Mouse (Mus musculus) CH12.LX (cell line): Measurements from ENCODE around the gene Spg11. TPM values are rescaled to one million over a fixed set of nuclear protein-coding genes. Genes with fewer than 3 reads are reported as not detected.

ENCODE experiments used
- DNase-seq: peaks from one replicate; pipeline ENCODE4 v3.0.0-alpha.2; 2013; ENCODE audit errors: extremely low read depth
- H3K27ac ChIP-seq: 2 replicates; pipeline ENCODE4 v1.5.1; 2012; ENCODE audit warnings: low read depth, mild to moderate bottlenecking, control low read depth, moderate library complexity; ENCODE audit not compliant: insufficient read depth
- H3K27me3 ChIP-seq: replicated peaks from 2 replicates; pipeline ENCODE3; 2012; ENCODE audit warnings: inconsistent platforms
- H3K36me3 ChIP-seq, 2 experiments: replicated peaks in 1 of 2; 2 replicates each; pipeline versions ENCODE3 to v1.6.1; 2012; ENCODE audit warnings: inconsistent platforms in 1 of 2, low read length in 1 of 2, mild to moderate bottlenecking in 1 of 2, mixed read lengths in 1 of 2, moderate library complexity in 1 of 2; ENCODE audit not compliant: control insufficient read depth in 1 of 2, insufficient read depth in 1 of 2
- H3K4me1 ChIP-seq, 2 experiments: 2 replicates each; pipeline ENCODE4 v1.6.1; 2012; ENCODE audit warnings: inconsistent platforms in 1 of 2, moderate library complexity in 1 of 2; ENCODE audit not compliant: insufficient read depth in 2 of 2, control insufficient read depth in 1 of 2
- H3K4me2 ChIP-seq: 2 replicates; pipeline ENCODE4 v1.6.1; 2012; ENCODE audit warnings: low read depth, mild to moderate bottlenecking, control low read depth; ENCODE audit not compliant: poor library complexity, insufficient read depth, severe bottlenecking
- H3K4me3 ChIP-seq, 3 experiments: fragments of 150-350 bp in 1 of 3; sonication (generic) in 1 of 3; replicated peaks in 1 of 3; 2 replicates each; pipeline versions ENCODE3 to v1.5.1; 2011 to 2012; ENCODE audit warnings: low read depth in 2 of 3, low read length in 2 of 3, mild to moderate bottlenecking in 2 of 3, moderate library complexity in 2 of 3, control low read depth in 1 of 3, improper control_type of control experiment in 1 of 3, inconsistent platforms in 1 of 3, mixed read lengths in 1 of 3; ENCODE audit not compliant: poor library complexity in 1 of 3
- H3K79me2 ChIP-seq: replicated peaks from 2 replicates; pipeline ENCODE4 v1.6.1; 2012; ENCODE audit warnings: mild to moderate bottlenecking, moderate library complexity; ENCODE audit not compliant: control insufficient read depth, poor library complexity, insufficient read depth, severe bottlenecking; ENCODE audit errors: extremely low read depth
- H3K9ac ChIP-seq: 2 replicates; pipeline ENCODE4 v1.6.1; 2012; ENCODE audit warnings: low read depth, mild to moderate bottlenecking, control low read depth, moderate library complexity; ENCODE audit not compliant: insufficient read depth
- H3K9me3 ChIP-seq: replicated peaks from 2 replicates; pipeline ENCODE3; 2012; ENCODE audit warnings: low read length, inconsistent platforms, mixed read lengths
- CTCF ChIP-seq, 2 experiments: IDR thresholded peaks in 1 of 2; conservative IDR thresholded peaks in 1 of 2; 2 replicates each; pipeline ENCODE4 v1.5.1; 2011 to 2012; ENCODE audit warnings: low read depth in 2 of 2, low read length in 2 of 2, improper control_type of control experiment in 1 of 2, inconsistent platforms in 1 of 2, mild to moderate bottlenecking in 1 of 2, moderate library complexity in 1 of 2
- EP300 ChIP-seq: IDR thresholded peaks from 2 replicates; pipeline ENCODE4 v1.6.1; 2011; ENCODE audit warnings: low read length, improper control_type of control experiment
- ETS1 ChIP-seq: conservative IDR thresholded peaks from 2 replicates; pipeline ENCODE4 v1.6.1; 2012; ENCODE audit warnings: low read depth, mild to moderate bottlenecking, inconsistent platforms, low read length, improper control_type of control experiment, moderate library complexity
- GABPA ChIP-seq: IDR thresholded peaks from 2 replicates; pipeline ENCODE4 v1.6.1; 2012; ENCODE audit warnings: low read depth, low read length, improper control_type of control experiment, inconsistent platforms; ENCODE audit not compliant: insufficient replicate concordance
- HCFC1 ChIP-seq: IDR thresholded peaks from 2 replicates; pipeline ENCODE4 v1.6.1; 2012; ENCODE audit warnings: low read depth, mild to moderate bottlenecking, inconsistent platforms, low read length, improper control_type of control experiment
- IRF4 ChIP-seq: IDR thresholded peaks from 2 replicates; pipeline ENCODE4 v1.6.1; 2014; ENCODE audit warnings: low read depth, mild to moderate bottlenecking, inconsistent platforms, low read length, improper control_type of control experiment
- JUN ChIP-seq: IDR thresholded peaks from 2 replicates; pipeline ENCODE4 v1.6.1; 2011; ENCODE audit warnings: low read depth, mild to moderate bottlenecking, low read length, improper control_type of control experiment, moderate library complexity; ENCODE audit not compliant: insufficient read depth
- JUND ChIP-seq: conservative IDR thresholded peaks from 2 replicates; pipeline ENCODE4 v1.6.1; 2011; ENCODE audit warnings: low read depth, low read length, improper control_type of control experiment
- MEF2A ChIP-seq: IDR thresholded peaks from 2 replicates; pipeline ENCODE4 v1.6.1; 2014; ENCODE audit warnings: low read depth, mild to moderate bottlenecking, inconsistent platforms, low read length, improper control_type of control experiment, borderline replicate concordance
- MXI1 ChIP-seq: IDR thresholded peaks from 2 replicates; pipeline ENCODE4 v1.6.1; 2011; ENCODE audit warnings: mild to moderate bottlenecking, low read depth, low read length, improper control_type of control experiment
- MYC ChIP-seq: IDR thresholded peaks from 2 replicates; pipeline ENCODE4 v1.6.1; 2011; ENCODE audit warnings: low read depth, mild to moderate bottlenecking, improper control_type of control experiment, low read length
- NRF1 ChIP-seq: IDR thresholded peaks from 2 replicates; pipeline ENCODE4 v1.6.1; 2014; ENCODE audit warnings: low read depth, mild to moderate bottlenecking, inconsistent platforms, low read length, improper control_type of control experiment, moderate library complexity
- PAX5 ChIP-seq: IDR thresholded peaks from 2 replicates; pipeline ENCODE4 v1.6.1; 2012; ENCODE audit warnings: low read length, inconsistent platforms, mixed read lengths
- RAD21 ChIP-seq: IDR thresholded peaks from 2 replicates; pipeline ENCODE4 v1.6.1; 2011; ENCODE audit warnings: low read depth, mild to moderate bottlenecking, low read length, improper control_type of control experiment, moderate library complexity
- RCOR1 ChIP-seq: conservative IDR thresholded peaks from 2 replicates; pipeline ENCODE4 v1.6.1; 2012; ENCODE audit warnings: low read depth, mild to moderate bottlenecking, inconsistent platforms, low read length, improper control_type of control experiment
- SIN3A ChIP-seq: IDR thresholded peaks from 2 replicates; pipeline ENCODE4 v1.6.1; 2012; ENCODE audit warnings: low read length, improper control_type of control experiment, inconsistent platforms
- SMC3 ChIP-seq: IDR thresholded peaks from 2 replicates; pipeline ENCODE4 v1.6.1; 2011; ENCODE audit warnings: low read depth, low read length, improper control_type of control experiment
- TBP ChIP-seq: conservative IDR thresholded peaks from 2 replicates; pipeline ENCODE4 v1.6.1; 2011; ENCODE audit warnings: low read depth, low read length, improper control_type of control experiment
- TCF12 ChIP-seq: IDR thresholded peaks from 2 replicates; pipeline ENCODE4 v1.6.1; 2014; ENCODE audit warnings: low read depth, mild to moderate bottlenecking, inconsistent platforms, low read length, improper control_type of control experiment
- USF1 ChIP-seq: IDR thresholded peaks from 2 replicates; pipeline ENCODE4 v1.6.1; 2014; ENCODE audit warnings: low read depth, mild to moderate bottlenecking, inconsistent platforms, low read length, improper control_type of control experiment
- USF2 ChIP-seq: conservative IDR thresholded peaks from 2 replicates; pipeline ENCODE4 v1.6.1; 2011; ENCODE audit warnings: low read depth, low read length, improper control_type of control experiment
- ZC3H11A ChIP-seq: IDR thresholded peaks from 2 replicates; pipeline ENCODE4 v1.6.1; 2012; ENCODE audit warnings: low read depth, mild to moderate bottlenecking, inconsistent platforms, low read length, improper control_type of control experiment
- ZKSCAN1 ChIP-seq: IDR thresholded peaks from 2 replicates; pipeline ENCODE4 v1.6.1; 2012; ENCODE audit warnings: low read depth, inconsistent platforms, low read length, improper control_type of control experiment, borderline replicate concordance
- dilution Hi-C: fragments of 300-500 bp; cut with MboI; formaldehyde crosslinking; loops from 2 replicates; pipeline ENCODE4 v1.14.3; 2020; ENCODE audit warnings: low sequenced_read_pairs; ENCODE audit not compliant: extremely low pct_unique_long_range_greater_than_20kb, extremely low pct_ligation_motif_present
- in situ Hi-C: fragments of 300-500 bp; cut with MboI; formaldehyde crosslinking; loops from 3 replicates; pipeline ENCODE4 v1.14.3; 2019; ENCODE audit warnings: low sequenced_read_pairs, low pct_ligation_motif_present, low pct_unique_long_range_greater_than_20kb, mixed read lengths
- polyA plus RNA-seq: library from polyadenylated mRNA; unstranded; fragments of >175 nt; gene quantifications from 2 replicates; pipeline ENCODE4 v1.2.1, GENCODE M21; 2012; ENCODE audit warnings: low read depth; ENCODE audit not compliant: insufficient read length
- total RNA-seq, 2 experiments: library from RNA; depleted of rRNA; stranded (reverse); fragments of 300-350 nt in 1 of 2; fragments of >200 nt in 1 of 2; gene quantifications; 2 replicates each; pipeline ENCODE4 v1.2.3; 2012 to 2014

The Spg11 gene
- total and polyA plus RNA-seq, 3 experiments: 7.5 to 11.4 (median 10.7) TPM

DNA sequence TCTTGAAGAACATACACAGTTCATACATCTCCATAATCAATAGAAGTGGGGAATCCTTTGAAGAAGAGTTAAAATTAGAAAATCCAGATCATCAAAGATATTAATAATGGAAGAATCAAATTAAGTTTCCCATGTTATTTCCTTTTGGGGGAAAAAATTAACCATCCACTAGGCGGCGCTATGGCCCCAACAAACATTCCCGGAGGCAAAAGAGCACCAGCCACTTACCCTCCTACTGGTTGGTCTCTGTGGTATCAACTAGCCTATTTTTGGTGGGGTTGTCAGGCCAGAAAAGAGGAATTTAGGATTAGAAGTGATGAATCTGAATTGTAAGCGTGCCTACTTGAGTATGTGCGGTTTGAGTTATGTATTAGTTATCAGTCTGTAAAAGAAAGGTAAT lies 48.3 kb downstream of the Spg11 start:
- Histone ChIP-seq H3K9ac (no peak overlapping the region), H3K4me2 (no peak overlapping the region), H3K4me1 (peaks cover 0 to 15% of the 10 kb centered on the region in 2 experiments; a peak in 2 of 4 replicates), H3K9me3 (no peaks in the 10 kb centered on the region), H3K36me3 (peaks cover 37 to 76% of the 10 kb centered on the region in 2 experiments), H3K79me2 (no peaks in the 10 kb centered on the region), H3K4me3 (no peak overlapping the region), H3K27ac (no peak overlapping the region), H3K27me3 (no peaks in the 10 kb centered on the region)
- DNase-seq: peak; percentile 49
- dilution Hi-C loops: no loop called here
- in situ Hi-C loops: loop anchor here (5.0 to 10.0 kb wide), 2 partner anchors 87 to 235 kb away; no protein-coding TSS in a partner anchor
- TF ChIP-seq RAD21 (peak; percentile 89), JUND (0 out of 2 replicates have a peak, but pooled peaks have one; percentile 11), SMC3 (peak; percentile 77), TBP (no peak), USF1 (no peak), ZC3H11A (peak; percentile 36; the same call in 1 of the 2 replicates), JUN (no peak), CTCF (conservative IDR thresholded peaks at IDR 0.05 in 1 of 2, IDR thresholded peaks at IDR 0.05 in 1 of 2; ENCODE audit: low read depth in 2 of 2, low read length in 2 of 2) (peak; percentile 78 to 93), HCFC1 (no peak), MEF2A (peak; percentile 55; the same call in 1 of the 2 replicates)

DNA sequence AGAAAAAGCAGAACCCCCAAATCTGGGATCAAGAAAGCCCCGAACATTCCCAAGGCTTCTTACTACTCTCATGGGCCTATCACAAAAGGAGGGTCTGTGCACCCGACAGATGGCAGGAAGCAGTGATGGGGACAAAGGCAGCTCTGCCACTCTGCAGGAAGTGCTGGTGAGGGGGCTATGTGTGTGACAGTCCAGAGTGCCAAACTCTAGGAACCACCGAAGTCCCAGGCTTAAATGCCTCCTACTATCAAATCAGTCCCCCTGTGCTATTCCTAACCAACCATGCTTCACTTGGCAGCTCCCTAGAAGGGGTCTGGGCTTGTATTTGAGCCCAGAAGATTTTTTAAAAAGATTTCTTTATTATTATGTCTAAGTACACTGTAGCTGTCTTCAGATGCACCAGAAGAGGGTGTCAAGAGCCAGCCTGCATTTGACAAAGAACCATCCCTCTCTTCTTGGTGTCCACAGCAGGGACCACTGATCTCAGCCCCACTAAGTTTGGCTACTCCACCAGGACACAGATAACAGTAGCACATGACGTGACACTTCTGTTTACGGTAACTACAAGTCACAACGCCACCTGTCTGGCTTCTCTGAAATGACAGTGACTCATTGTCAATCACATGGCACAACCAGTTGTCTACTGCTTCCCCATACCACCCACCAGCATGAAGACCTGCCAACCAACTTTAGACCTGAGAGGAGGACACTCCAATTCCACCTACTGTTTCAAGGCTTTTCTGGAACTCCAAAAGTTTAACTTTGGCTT lies 48.9 kb downstream of the Spg11 start:
- peaks cover 37 to 77% of the 10 kb centered on the region in 2 experiments for H3K36me3 ChIP-seq

DNA sequence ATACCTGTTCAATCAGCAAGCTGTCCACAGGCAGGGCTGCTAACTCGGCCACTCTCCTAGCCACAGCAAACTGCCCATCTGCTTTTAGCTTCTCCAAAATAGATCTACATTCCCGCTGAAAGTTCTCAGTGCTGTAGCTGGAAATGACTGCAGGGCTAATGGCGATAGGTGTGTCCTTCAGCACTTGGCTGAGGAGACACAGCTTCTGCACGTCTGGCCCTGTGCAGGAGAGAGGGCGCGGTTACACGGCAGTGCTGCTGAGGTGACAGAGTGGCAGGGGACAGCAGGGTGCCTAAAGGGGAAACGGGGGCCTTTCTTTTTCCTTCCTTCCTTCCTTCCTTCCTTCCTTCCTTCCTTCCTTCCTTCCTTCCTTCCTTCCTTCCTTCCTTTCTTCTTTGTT lies 51.9 kb downstream of the Spg11 start:
- dilution Hi-C loops: no loop called here
- Histone ChIP-seq H3K79me2 (no peaks in the 10 kb centered on the region), H3K27ac (no peak overlapping the region), H3K9me3 (no peaks in the 10 kb centered on the region), H3K27me3 (no peaks in the 10 kb centered on the region), H3K36me3 (peaks cover 47 to 77% of the 10 kb centered on the region in 2 experiments), H3K4me2 (no peak overlapping the region), H3K4me1 (peaks cover 0 to 9% of the 10 kb centered on the region in 2 experiments; a peak in 2 of 4 replicates), H3K4me3 (no peak overlapping the region), H3K9ac (no peak overlapping the region)
- DNase-seq: no peak
- in situ Hi-C loops: loop anchor here (10.0 kb wide), 1 partner anchor 239 kb away; no protein-coding TSS in a partner anchor
- TF ChIP-seq IRF4 (no peak), TCF12 (no peak), SMC3 (no peak), RCOR1 (no peak), PAX5 (no peak), ETS1 (no peak), USF2 (no peak), RAD21 (no peak), MYC (no peak), SIN3A (no peak), HCFC1 (no peak), ZC3H11A (no peak), EP300 (no peak), ZKSCAN1 (no peak), MXI1 (no peak), GABPA (no peak)

More for the DNA sequence above, 48.9 kb downstream of the Spg11 start:
- Histone ChIP-seq H3K9ac (no peak overlapping the region), H3K27ac (no peak overlapping the region), H3K4me3 (no peak overlapping the region), H3K9me3 (no peaks in the 10 kb centered on the region), H3K27me3 (no peaks in the 10 kb centered on the region), H3K4me2 (no peak overlapping the region), H3K79me2 (no peaks in the 10 kb centered on the region), H3K4me1 (peaks cover 0 to 15% of the 10 kb centered on the region in 2 experiments; a peak in 2 of 4 replicates)
- DNase-seq: peak; percentile 47
- dilution Hi-C loops (no loop called here), in situ Hi-C loops (loop anchor here (10.0 kb wide), 1 partner anchor 235 kb away; no protein-coding TSS in a partner anchor)
- TF ChIP-seq CTCF (conservative IDR thresholded peaks at IDR 0.05 in 1 of 2, IDR thresholded peaks at IDR 0.05 in 1 of 2; ENCODE audit: low read depth in 2 of 2, low read length in 2 of 2) (peak in 1 of 2 experiments; percentile 26; a peak in 1 of 4 replicates), NRF1 (no peak)
